13 mouse cellular contexts compared by ENCODE assay signal in the genomic region with DNA sequence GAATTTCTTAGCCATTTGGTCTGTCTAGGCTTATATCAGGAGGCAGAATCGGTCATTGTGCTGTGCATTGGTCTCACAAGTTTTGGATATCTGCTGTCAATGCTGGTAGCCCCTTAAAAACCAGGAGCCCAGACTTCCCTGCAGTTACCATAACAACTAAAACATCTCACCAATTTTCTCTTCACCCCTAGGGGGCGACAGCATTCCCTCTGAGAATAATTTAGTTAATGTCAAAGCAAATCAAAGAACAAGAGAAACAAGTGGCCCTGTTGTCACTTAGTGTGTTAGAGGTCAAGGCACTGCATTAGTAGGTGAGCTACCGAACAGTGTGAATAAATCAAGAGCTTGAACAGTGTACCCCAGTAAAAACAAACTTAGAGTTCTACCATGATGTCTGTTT. TPM values are rescaled to one million over a fixed set of nuclear protein-coding genes. Genes with fewer than 3 reads are reported as not detected.
A peak's percentile ranks its signal among the peaks of the same experiment; 100 is the strongest.
DNase-seq lines count a peak whose midpoint lies in the region; ATAC-seq and TF ChIP-seq lines count a peak whose summit lies in the region.
"Had no signal": no experiment of that assay in that cellular context is flagged by ENCODE, and none has a peak within 500 bp of the region (broad histone marks: within the 10 kb centered on the region; RNA-seq: fewer than 3 reads in every experiment).

No protein-coding gene starts in this region.

- no peak overlapping the region for H3K4me2 ChIP-seq in heart, postnatal 0 days (ENCODE audit: low read depth, low read length)
- no peak overlapping the region for H3K4me2 ChIP-seq in limb, embryonic 11.5 days (ENCODE audit: low read depth, severe bottlenecking)
- H3K4me2 ChIP-seq: intestine, embryonic 15.5 days; liver, embryonic 15.5 days; neural tube, embryonic 12.5 days had no signal

- H3K9me3 ChIP-seq in heart, postnatal 0 days (replicated peaks; ENCODE audit: control insufficient read depth, low read length) = no peaks in the 10 kb centered on the region
- no peaks in the 10 kb centered on the region for H3K9me3 ChIP-seq in limb, embryonic 11.5 days (ENCODE audit: control insufficient read depth, low read length)
- no peaks in the 10 kb centered on the region for H3K9me3 ChIP-seq in limb, embryonic 10.5 days (replicated peaks)
- no peaks in the 10 kb centered on the region for H3K9me3 ChIP-seq in ES-E14 (ENCODE audit: control insufficient read depth, insufficient read depth, low read depth, low read length)
- H3K9me3 ChIP-seq: forebrain, embryonic 10.5 days; intestine, embryonic 15.5 days; liver, embryonic 15.5 days; neural tube, embryonic 12.5 days had no signal

- H3K27ac ChIP-seq in heart, postnatal 0 days (ENCODE audit: low read depth) = no peak overlapping the region
- H3K27ac ChIP-seq in limb, embryonic 11.5 days (replicated peaks; ENCODE audit: low read depth, low read length) = no peak overlapping the region
- H3K27ac ChIP-seq in limb, embryonic 10.5 days = no peak overlapping the region
- no peak overlapping the region for H3K27ac ChIP-seq in ES-E14 (ENCODE audit: insufficient read depth, low read depth, low read length, poor library complexity, severe bottlenecking)
- H3K27ac ChIP-seq: forebrain, embryonic 10.5 days; intestine, embryonic 15.5 days; liver, embryonic 15.5 days; neural tube, embryonic 12.5 days had no signal

- H3K9ac ChIP-seq in heart, postnatal 0 days (replicated peaks; ENCODE audit: low read depth, low read length) = no peak overlapping the region
- H3K9ac ChIP-seq in limb, embryonic 11.5 days (ENCODE audit: low read length) = no peak overlapping the region
- no peak overlapping the region for H3K9ac ChIP-seq in ES-E14 (ENCODE audit: insufficient read depth, low read depth, low read length, poor library complexity, severe bottlenecking)
- H3K9ac ChIP-seq: intestine, embryonic 15.5 days; liver, embryonic 15.5 days; neural tube, embryonic 12.5 days had no signal

- peaks cover 7% of the 10 kb centered on the region; the same call in 1 of the 2 replicates for H3K4me1 ChIP-seq in heart, postnatal 0 days (ENCODE audit: control insufficient read depth, insufficient read depth)
- 0 out of 2 replicates have a peak, but pooled peaks cover 3% of the 10 kb centered on the region for H3K4me1 ChIP-seq in limb, embryonic 11.5 days (ENCODE audit: control insufficient read depth, insufficient read depth, low read length)
- peaks cover 22% of the 10 kb centered on the region for H3K4me1 ChIP-seq in limb, embryonic 10.5 days
- no peaks in the 10 kb centered on the region for H3K4me1 ChIP-seq in ES-E14 (ENCODE audit: control insufficient read depth in 2 of 2, insufficient read depth in 2 of 2, low read length in 2 of 2, poor library complexity in 1 of 2)
- H3K4me1 ChIP-seq: intestine, embryonic 15.5 days; liver, embryonic 15.5 days had no signal

- H3K4me3 ChIP-seq in heart, postnatal 0 days (ENCODE audit: low read depth, low read length) = no peak overlapping the region
- no peak overlapping the region for H3K4me3 ChIP-seq in limb, embryonic 11.5 days (ENCODE audit: low read depth, low read length)
- H3K4me3 ChIP-seq in limb, embryonic 10.5 days = no peak overlapping the region
- H3K4me3 ChIP-seq in ES-E14 (ENCODE audit: insufficient read depth in 1 of 2, low read depth in 1 of 2, low read length in 2 of 2, poor library complexity in 1 of 2, severe bottlenecking in 1 of 2) = no peak overlapping the region
- H3K4me3 ChIP-seq: forebrain, embryonic 10.5 days; intestine, embryonic 15.5 days; liver, embryonic 15.5 days; neural tube, embryonic 12.5 days had no signal

- TF ChIP-seq EP300 in heart, postnatal 0 days (IDR thresholded peaks at IDR 0.05; ENCODE audit: low read depth) = no peak

- ATAC-seq in heart, postnatal 0 days (ENCODE audit: insufficient read depth, low read depth) = no peak
- no peak for ATAC-seq in limb, embryonic 11.5 days (ENCODE audit: insufficient number of reproducible peaks, low FRiP score, low TSS enrichment, low read depth)
- ATAC-seq: intestine, embryonic 15.5 days had no signal

- in situ Hi-C loops in ES-E14 (cut with MboI; ENCODE audit: low sequenced_read_pairs in 2 of 2, unreplicated experiment in 2 of 2) = no loop called here

- peak; percentile 46 for TF ChIP-seq CTCF in heart, postnatal 0 days (IDR thresholded peaks at IDR 0.05; ENCODE audit: low read depth)

- H3K36me3 ChIP-seq in heart, postnatal 0 days (replicated peaks; ENCODE audit: control insufficient read depth, insufficient read depth, low read length) = no peaks in the 10 kb centered on the region
- no peaks in the 10 kb centered on the region for H3K36me3 ChIP-seq in limb, embryonic 11.5 days (ENCODE audit: control insufficient read depth, insufficient read depth, low read length)
- no peaks in the 10 kb centered on the region for H3K36me3 ChIP-seq in limb, embryonic 10.5 days
- H3K36me3 ChIP-seq in ES-E14 (ENCODE audit: control insufficient read depth, insufficient read depth, low read length, poor library complexity, severe bottlenecking) = no peaks in the 10 kb centered on the region; the same call in 1 of the 2 replicates
- H3K36me3 ChIP-seq: forebrain, embryonic 10.5 days; intestine, embryonic 15.5 days; liver, embryonic 15.5 days; neural tube, embryonic 12.5 days had no signal

- no peak for DNase-seq in heart, postnatal 0 days (ENCODE audit: low spot score)
- DNase-seq in heart, adult 11 months = no peak
- peak; percentile 46 for DNase-seq in limb, embryonic 11.5 days (ENCODE audit: low spot score)
- no peak for DNase-seq in limb, embryonic 10.5 days (ENCODE audit: low spot score)
- DNase-seq in ES-E14 (ENCODE audit: low read depth, low spot score) = peak; percentile 43
- peak; percentile 47 for DNase-seq in brain, adult 2 months (ENCODE audit: low read depth, low spot score)
- DNase-seq in yolk sac, embryonic 10.5 days (ENCODE audit: low spot score) = no peak

- H3K27me3 ChIP-seq in heart, postnatal 0 days (ENCODE audit: control insufficient read depth, insufficient read depth, low read length) = no peaks in the 10 kb centered on the region
- H3K27me3 ChIP-seq in limb, embryonic 11.5 days (ENCODE audit: control insufficient read depth, insufficient read depth, low read length) = no peaks in the 10 kb centered on the region
- H3K27me3 ChIP-seq in limb, embryonic 10.5 days (ENCODE audit: low read depth, poor library complexity, severe bottlenecking) = no peaks in the 10 kb centered on the region
- H3K27me3 ChIP-seq: intestine, embryonic 15.5 days; liver, embryonic 15.5 days; neural tube, embryonic 12.5 days had no signal

- 43% methylated on average over 3 of the region's 3 CpGs for WGBS in heart, postnatal 0 days
- WGBS in limb, embryonic 11.5 days = 52% methylated on average over 3 of the region's 3 CpGs
- 54% methylated on average over 3 of the region's 3 CpGs for WGBS in limb, embryonic 10.5 days

TF ChIP-seq in ES-E14, 5 proteins besides CTCF, POLR2A, EP300 and RAD21:
- no peak for TF ChIP-seq ZC3H11A (IDR thresholded peaks at IDR 0.05; ENCODE audit: borderline replicate concordance, low read depth, low read length)
- no peak for TF ChIP-seq MAFK (IDR thresholded peaks at IDR 0.05; ENCODE audit: insufficient read depth, low read depth, low read length)
- no peak for TF ChIP-seq HCFC1 (IDR thresholded peaks at IDR 0.05; ENCODE audit: borderline replicate concordance, insufficient read depth, low read length)

RNA-seq across cellular contexts. Expression of gene C8b, which starts 40.4 kb away (rescaled TPM):
- not detected in 2 replicates for total RNA-seq in heart, postnatal 0 days (2014; rRNA removed; ENCODE audit: low replicate concordance)
- polyA plus RNA-seq in heart, postnatal 0 days (2015; fragmentation: Nextera tagmentation; extraction: Ambion mirVana) = not detected in 2 replicates
- polyA plus RNA-seq in limb, embryonic 11.5 days (2014; fragmentation: Nextera tagmentation; extraction: Ambion mirVana) = not detected in 2 replicates
- polyA plus RNA-seq in limb, embryonic 10.5 days (2016; fragmentation: Nextera tagmentation; extraction: Ambion mirVana) = not detected in 2 replicates
- 0.80 and 0.95 TPM in 2 replicates for total RNA-seq in ES-E14 (2012; rRNA removed)
- polyA plus RNA-seq: forebrain, embryonic 10.5 days; gonadal fat pad, adult 2 months; neural tube, embryonic 12.5 days; spleen, adult 2 months had no signal

Comparison
In these comparisons a context has a peak if more than half of its experiments do, and no peak if none do; other contexts are left out.
1. DNase-seq: peak in limb, embryonic 11.5 days (single experiment), ES-E14 (single experiment) and brain, adult 2 months (single experiment); none in heart, postnatal 0 days (single experiment), heart, adult 11 months (single experiment), limb, embryonic 10.5 days (single experiment) and yolk sac, embryonic 10.5 days (single experiment).